Mouse (Mus musculus): Measurements from ENCODE around the gene Dbf4. TPM values are rescaled to one million over a fixed set of nuclear protein-coding genes. Genes with fewer than 3 reads are reported as not detected.

Dbf4 gene
- polyA plus RNA-seq (2015; fragmentation: Nextera tagmentation; extraction: Ambion mirVana), result 24.3 and 26.5 TPM in 2 replicates

- H3K4me2 ChIP-seq (replicated peaks), result peak within 1 kb of the TSS; percentile 69
- peaks cover 10% of the 10 kb centered on the region; the same call in 1 of the 2 replicates for H3K36me3 ChIP-seq
- peak within 1 kb of the TSS; percentile 87 for H3K9ac ChIP-seq (replicated peaks)
- under 1% methylated on average over 72 of the region's 93 CpGs for WGBS
- ATAC-seq (replicated peaks), result peak; percentile 98
- H3K27me3 ChIP-seq, result no peaks in the 10 kb centered on the region
- H3K4me1 ChIP-seq, result peaks cover 22% of the 10 kb centered on the region
- H3K27ac ChIP-seq (replicated peaks), result peak within 1 kb of the TSS; percentile 87
- peak within 1 kb of the TSS; percentile 93 for H3K4me3 ChIP-seq
- H3K9me3 ChIP-seq, result no peaks in the 10 kb centered on the region
These were observed at the start of gene Dbf4, which contains the start of gene Slc25a40 for GRCm38 (mm10) chr5:8422157-8422931. Gene Dbf4 (minus strand): TSS chr5:8422716. Gene Slc25a40 (plus strand): TSS chr5:8422850.

DNA sequence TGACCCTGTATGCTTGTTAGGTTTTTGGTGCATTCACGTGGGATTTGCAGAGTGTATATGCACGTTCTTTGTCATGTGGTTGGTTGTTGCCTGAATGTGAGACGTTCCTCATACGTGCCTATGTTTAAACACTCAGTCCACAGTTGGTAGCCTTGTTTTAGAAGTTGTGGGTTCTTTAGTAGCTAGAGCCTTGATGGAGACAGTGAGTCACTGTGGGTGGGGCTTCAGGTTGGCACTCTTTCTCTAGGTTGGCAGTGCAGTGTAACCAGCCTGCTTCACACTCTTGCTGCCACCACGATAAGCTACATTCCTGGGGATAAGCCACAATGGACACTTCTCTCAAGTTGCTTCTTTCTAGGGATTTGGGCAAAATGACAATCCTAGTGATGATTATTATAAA lies 34.0 kb upstream of the Dbf4 start:
- H3K27me3 ChIP-seq, result no peaks in the 10 kb centered on the region
- ATAC-seq (replicated peaks), result no peak
- H3K9me3 ChIP-seq, result no peaks in the 10 kb centered on the region
- H3K4me1 ChIP-seq, result no peaks in the 10 kb centered on the region
- 91% methylated on average over 5 of the region's 5 CpGs for WGBS
- H3K4me3 ChIP-seq, result no peak overlapping the region
- H3K9ac ChIP-seq (replicated peaks), result no peak overlapping the region
- H3K27ac ChIP-seq (replicated peaks), result no peak overlapping the region
- H3K36me3 ChIP-seq, result 0 out of 2 replicates have a peak, but pooled peaks cover 6% of the 10 kb centered on the region
- no peak overlapping the region for H3K4me2 ChIP-seq (replicated peaks)

GRCm38 (mm10) chr5:8455565-8455964 lies 33.0 kb upstream of the Dbf4 start:
- no peak overlapping the region for H3K4me3 ChIP-seq
- H3K27ac ChIP-seq (replicated peaks), result no peak overlapping the region
- no peak overlapping the region for H3K4me2 ChIP-seq (replicated peaks)
- H3K9ac ChIP-seq (replicated peaks), result no peak overlapping the region
- no peaks in the 10 kb centered on the region for H3K27me3 ChIP-seq
- no peaks in the 10 kb centered on the region for H3K9me3 ChIP-seq
- ATAC-seq (replicated peaks), result no peak
- no peaks in the 10 kb centered on the region for H3K4me1 ChIP-seq
- 0 out of 2 replicates have a peak, but pooled peaks cover 4% of the 10 kb centered on the region for H3K36me3 ChIP-seq

GRCm38 (mm10) chr5:8439095-8439494 lies 16.6 kb upstream of the Dbf4 start:
- Histone ChIP-seq H3K4me2 (replicated peaks) (no peak overlapping the region), H3K36me3 (no peaks in the 10 kb centered on the region), H3K4me1 (no peaks in the 10 kb centered on the region), H3K27ac (replicated peaks) (no peak overlapping the region), H3K9ac (replicated peaks) (no peak overlapping the region), H3K9me3 (no peaks in the 10 kb centered on the region), H3K4me3 (no peak overlapping the region), H3K27me3 (no peaks in the 10 kb centered on the region)
- 60% methylated on average over 2 of the region's 2 CpGs for WGBS
- no peak for ATAC-seq (replicated peaks)

DNA sequence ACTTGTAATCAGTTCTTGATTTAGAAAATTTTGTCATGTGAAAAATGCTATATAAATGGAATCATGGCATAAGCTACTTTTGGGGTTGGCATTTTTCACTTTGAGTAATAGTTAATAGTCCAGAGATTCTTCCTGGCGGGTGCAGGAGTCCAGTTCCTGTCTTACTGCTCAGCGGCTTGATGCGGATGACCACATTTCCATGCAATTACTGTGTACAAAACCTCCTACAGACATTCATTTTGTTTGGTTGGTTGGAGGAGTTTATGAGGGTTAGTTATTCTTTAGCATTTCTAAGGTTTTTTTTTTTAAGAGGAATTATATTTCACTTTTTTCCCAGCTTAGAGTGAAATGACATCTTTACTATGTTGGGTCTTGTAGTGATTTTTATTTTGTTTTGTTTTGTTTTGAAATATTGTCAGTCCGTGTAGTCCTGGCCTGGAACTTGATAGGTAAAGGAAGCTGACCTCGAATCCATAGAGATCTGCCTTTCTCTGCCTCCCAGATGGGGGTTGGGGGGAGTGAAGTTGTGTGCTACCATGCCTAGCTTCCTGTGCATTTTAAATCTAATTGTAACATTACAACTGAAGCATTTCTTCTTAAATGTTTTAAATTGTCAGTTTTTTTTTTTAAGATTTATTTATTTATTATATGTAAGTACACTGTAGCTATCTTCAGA lies 15.1 kb upstream of the Dbf4 start:
- Histone ChIP-seq H3K27me3 (no peaks in the 10 kb centered on the region), H3K36me3 (no peaks in the 10 kb centered on the region), H3K4me3 (no peak overlapping the region), H3K4me2 (replicated peaks) (no peak overlapping the region), H3K27ac (replicated peaks) (no peak overlapping the region), H3K4me1 (no peaks in the 10 kb centered on the region), H3K9ac (replicated peaks) (no peak overlapping the region), H3K9me3 (no peaks in the 10 kb centered on the region)
- WGBS, result 95% methylated on average over 5 of the region's 5 CpGs
- ATAC-seq (replicated peaks), result no peak

GRCm38 (mm10) chr5:8425899-8426298 lies 3.4 kb upstream of the Dbf4 start:
- no peak overlapping the region for H3K27ac ChIP-seq (replicated peaks)
- no peak overlapping the region for H3K4me2 ChIP-seq (replicated peaks)
- no peak overlapping the region for H3K4me3 ChIP-seq
- H3K36me3 ChIP-seq, result no peaks in the 10 kb centered on the region
- 83% methylated on average over 5 of the region's 5 CpGs for WGBS
- ATAC-seq (replicated peaks), result no peak
- H3K9me3 ChIP-seq, result no peaks in the 10 kb centered on the region
- H3K4me1 ChIP-seq, result peaks cover 20% of the 10 kb centered on the region
- H3K27me3 ChIP-seq, result no peaks in the 10 kb centered on the region
- H3K9ac ChIP-seq (replicated peaks), result no peak overlapping the region

GRCm38 (mm10) chr5:8424116-8424515 lies 1.6 kb upstream of the Dbf4 start:
- Histone ChIP-seq H3K27me3 (no peaks in the 10 kb centered on the region), H3K9me3 (no peaks in the 10 kb centered on the region), H3K4me3 (peak overlapping the region; percentile 93), H3K4me1 (peaks cover 22% of the 10 kb centered on the region), H3K9ac (replicated peaks) (peak overlapping the region; percentile 87), H3K36me3 (peaks cover 6% of the 10 kb centered on the region; the same call in 1 of the 2 replicates), H3K4me2 (replicated peaks) (peak overlapping the region; percentile 69), H3K27ac (replicated peaks) (no peak overlapping the region)
- ATAC-seq (replicated peaks), result no peak
- 15% methylated on average over 7 of the region's 7 CpGs for WGBS

DNA sequence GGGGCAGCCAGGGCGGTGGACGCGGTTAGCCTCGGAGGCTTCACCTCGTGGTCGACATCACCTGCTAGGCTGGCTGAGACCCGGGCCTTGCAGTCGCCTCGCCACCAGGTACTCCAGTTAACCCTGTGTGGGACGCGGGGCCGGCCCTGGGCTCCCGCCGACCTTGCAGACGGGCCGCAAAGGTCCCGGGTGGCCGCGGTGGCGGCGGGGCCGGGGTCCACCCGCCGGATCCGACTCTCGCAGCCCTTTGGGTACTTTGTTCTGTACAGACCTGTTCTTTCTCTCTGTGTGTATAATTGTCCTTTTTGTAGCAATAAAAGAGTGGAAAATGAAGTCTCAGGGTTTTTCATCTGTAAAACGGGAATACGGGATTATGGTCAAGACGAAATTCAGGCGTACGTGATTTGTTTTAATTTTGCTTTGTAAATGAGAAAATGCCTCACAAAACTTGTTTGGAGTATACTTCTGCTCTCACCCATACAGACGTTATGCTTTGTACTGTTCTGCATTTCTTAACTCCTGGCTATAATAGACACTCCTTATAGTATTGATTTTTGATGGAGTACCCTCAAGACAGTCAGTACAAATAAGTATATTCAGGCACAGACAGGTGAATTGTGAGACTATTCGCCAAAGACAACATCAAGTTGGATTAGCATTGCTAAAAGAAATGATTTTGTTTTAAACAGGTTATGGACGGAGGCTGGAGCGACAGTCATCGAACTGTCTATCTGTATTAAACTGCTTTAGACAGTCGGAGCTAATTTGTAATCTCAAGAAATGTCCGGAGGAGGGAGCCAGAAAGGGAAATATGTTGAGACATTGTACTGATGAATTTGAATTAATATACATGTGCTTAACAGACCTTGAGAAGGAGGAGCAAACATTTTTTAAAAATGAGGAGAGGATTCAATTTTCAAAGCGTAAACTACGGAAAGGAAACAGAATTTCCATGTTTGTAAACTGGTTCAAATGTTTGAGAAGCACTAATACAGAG lies 714 bp upstream of the Dbf4 start:
- H3K4me1 ChIP-seq, result peaks cover 22% of the 10 kb centered on the region
- H3K36me3 ChIP-seq, result peaks cover 6% of the 10 kb centered on the region; the same call in 1 of the 2 replicates
- no peaks in the 10 kb centered on the region for H3K9me3 ChIP-seq
- peak overlapping the region; percentile 87 for H3K27ac ChIP-seq (replicated peaks)
- peak overlapping the region; percentile 87 for H3K9ac ChIP-seq (replicated peaks)
- H3K4me2 ChIP-seq (replicated peaks), result peak overlapping the region; percentile 69
- H3K4me3 ChIP-seq, result peak overlapping the region; percentile 93
- under 1% methylated on average over 40 of the region's 40 CpGs for WGBS
- H3K27me3 ChIP-seq, result no peaks in the 10 kb centered on the region
- ATAC-seq (replicated peaks), result 0 out of 2 replicates have a peak, but pooled peaks have one; percentile 11

DNA sequence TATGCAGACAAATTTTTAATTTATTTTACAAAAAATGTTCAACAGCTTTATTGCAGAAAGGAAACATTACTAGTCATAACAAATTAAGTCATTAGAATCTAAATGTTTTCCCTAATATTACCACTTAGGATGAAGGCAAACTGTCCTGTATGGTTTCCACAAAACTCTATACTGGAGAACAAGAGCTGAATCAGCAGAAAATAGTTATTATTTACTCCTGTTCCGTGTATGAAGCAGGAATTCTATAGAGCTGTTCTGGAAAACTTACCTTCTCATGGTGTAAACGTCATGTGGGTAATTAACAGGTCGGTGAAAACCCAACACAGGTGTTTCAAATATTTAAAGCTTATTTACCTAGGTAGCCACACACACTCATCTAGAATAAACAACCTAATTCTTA lies 1.1 kb downstream of the Dbf4 start:
- no peaks in the 10 kb centered on the region for H3K27me3 ChIP-seq
- H3K9me3 ChIP-seq, result no peaks in the 10 kb centered on the region
- no peak for ATAC-seq (replicated peaks)
- H3K36me3 ChIP-seq, result peaks cover 12% of the 10 kb centered on the region; the same call in 1 of the 2 replicates
- 3% methylated on average over 3 of the region's 3 CpGs for WGBS
- no peak overlapping the region for H3K27ac ChIP-seq (replicated peaks)
- peaks cover 22% of the 10 kb centered on the region for H3K4me1 ChIP-seq
- H3K9ac ChIP-seq (replicated peaks), result peak overlapping the region; percentile 87
- H3K4me2 ChIP-seq (replicated peaks), result peak overlapping the region; percentile 69
- H3K4me3 ChIP-seq, result peak overlapping the region; percentile 93

- peaks cover 12% of the 10 kb centered on the region; the same call in 1 of the 2 replicates for H3K36me3 ChIP-seq
- H3K9ac ChIP-seq (replicated peaks), result no peak overlapping the region
- no peak for ATAC-seq (replicated peaks)
- H3K4me2 ChIP-seq (replicated peaks), result no peak overlapping the region
- no peak overlapping the region for H3K27ac ChIP-seq (replicated peaks)
- 27% methylated on average over 1 of the region's 1 CpGs for WGBS
- H3K4me1 ChIP-seq, result peaks cover 12% of the 10 kb centered on the region
- H3K9me3 ChIP-seq, result no peaks in the 10 kb centered on the region
- no peak overlapping the region for H3K4me3 ChIP-seq
- H3K27me3 ChIP-seq, result no peaks in the 10 kb centered on the region
These were observed 5.1 kb downstream of the Dbf4 start for GRCm38 (mm10) chr5:8417443-8417842.

DNA sequence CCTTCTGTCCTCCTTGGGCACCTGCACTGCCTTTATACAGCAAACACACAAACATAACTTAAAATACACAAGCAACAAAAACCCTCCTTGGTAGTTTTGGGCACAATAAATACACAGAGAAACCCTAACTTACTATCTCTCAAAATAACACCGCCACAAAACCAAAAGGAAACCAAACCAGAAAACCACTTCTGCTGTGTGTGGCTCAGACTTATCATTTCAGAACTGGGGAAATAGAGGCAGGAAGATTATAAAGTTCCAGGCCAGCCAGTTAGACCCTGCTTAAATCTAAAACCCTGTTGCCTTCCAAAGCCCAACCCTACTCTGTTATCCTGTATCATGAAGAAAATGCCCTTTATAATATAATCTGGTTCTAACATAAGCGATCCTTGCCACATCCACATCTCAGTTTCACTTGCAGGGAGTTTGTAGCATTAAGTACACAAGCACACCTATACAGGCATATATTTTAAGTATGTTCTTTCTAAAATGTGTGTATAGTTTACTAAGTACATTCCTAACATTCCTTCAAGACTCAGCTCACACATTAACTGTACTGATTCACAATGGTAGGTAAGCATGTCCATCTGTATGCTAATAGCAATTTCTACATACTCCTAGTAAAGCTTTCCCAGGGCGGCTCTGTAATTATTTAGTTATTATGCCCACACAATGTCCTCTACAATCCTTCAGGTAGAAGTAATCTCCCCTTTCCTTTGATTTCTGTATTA lies 5.7 kb downstream of the Dbf4 start:
- WGBS, result 87% methylated on average over 3 of the region's 3 CpGs
- no peak overlapping the region for H3K9ac ChIP-seq (replicated peaks)
- H3K36me3 ChIP-seq, result peaks cover 14% of the 10 kb centered on the region; the same call in 1 of the 2 replicates
- no peak overlapping the region for H3K4me3 ChIP-seq
- peaks cover 11% of the 10 kb centered on the region for H3K4me1 ChIP-seq
- ATAC-seq (replicated peaks), result no peak
- no peaks in the 10 kb centered on the region for H3K9me3 ChIP-seq
- no peak overlapping the region for H3K27ac ChIP-seq (replicated peaks)
- H3K27me3 ChIP-seq, result no peaks in the 10 kb centered on the region
- H3K4me2 ChIP-seq (replicated peaks), result no peak overlapping the region

Data from forebrain, embryonic 15.5 days (tissue).